Mouse (Mus musculus): Measurements from ENCODE around the gene Kif11.

- TF ChIP-seq CTCF (IDR thresholded peaks at IDR 0.05; ENCODE audit: low read depth) (no peak), EP300 (IDR thresholded peaks at IDR 0.05; ENCODE audit: low read depth) (no peak)
These were observed 638 bp downstream of the Kif11 start for GRCm38 (mm10) chr19:37376841-37377240.

Data from liver, postnatal 0 days (tissue).